Mouse (Mus musculus) liver, embryonic 11.5 days (tissue): ENCODE data around the gene Rab8a. TPM values are rescaled to one million over a fixed set of nuclear protein-coding genes. Genes with fewer than 3 reads are reported as not detected.
"Not testable (repeated sequence)": the region's sequence is repeated elsewhere in the genome, so short reads cannot be mapped to it uniquely, and the experiment has no call there.

Experiments
- ATAC-seq: fragments of 200-750 bp; cut with Nextera tagmentation; replicated peaks from 2 replicates; pipeline ENCODE4 v1.8.0; 2017; ENCODE audit warnings: moderate number of reproducible peaks, mild to moderate bottlenecking, moderate TSS enrichment, moderate library complexity; ENCODE audit not compliant: low FRiP score
- DNase-seq: peaks from one replicate; pipeline ENCODE4 v3.0.0-alpha.2; 2017; ENCODE audit warnings: low spot score
- H3K27ac ChIP-seq: fragments of 300-500 bp; sonication (generic); 2 replicates; pipeline ENCODE4 v1.5.1; 2014; ENCODE audit warnings: mild to moderate bottlenecking, low read depth, low read length, control low read depth
- H3K27me3 ChIP-seq: fragments of 300-500 bp; sonication (generic); replicated peaks from 2 replicates; pipeline ENCODE4 v1.6.1; 2014; ENCODE audit warnings: low read length, mixed read lengths; ENCODE audit not compliant: control insufficient read depth, insufficient read depth
- H3K36me3 ChIP-seq: fragments of 300-500 bp; sonication (generic); 2 replicates; pipeline ENCODE4 v1.6.1; 2014; ENCODE audit warnings: mild to moderate bottlenecking, low read length, moderate library complexity, mixed read lengths; ENCODE audit not compliant: control insufficient read depth, insufficient read depth
- H3K4me1 ChIP-seq: fragments of 300-500 bp; sonication (generic); replicated peaks from 2 replicates; pipeline ENCODE4 v1.6.1; 2014; ENCODE audit warnings: low read length, mixed read lengths; ENCODE audit not compliant: control insufficient read depth, insufficient read depth
- H3K4me2 ChIP-seq: fragments of 300-500 bp; sonication (generic); 2 replicates; pipeline ENCODE4 v1.6.1; 2014; ENCODE audit warnings: mild to moderate bottlenecking, control low read depth, moderate library complexity
- H3K4me3 ChIP-seq: fragments of 300-500 bp; sonication (generic); 2 replicates; pipeline ENCODE4 v1.5.1; 2014; ENCODE audit warnings: low read depth, low read length, control low read depth
- H3K9ac ChIP-seq: fragments of 300-500 bp; sonication (generic); 2 replicates; pipeline ENCODE4 v1.6.1; 2014; ENCODE audit warnings: low read depth, low read length, control low read depth
- H3K9me3 ChIP-seq: fragments of 300-500 bp; sonication (generic); 2 replicates; pipeline ENCODE4 v1.6.1; 2016; ENCODE audit warnings: low read length, inconsistent platforms, mixed read lengths; ENCODE audit not compliant: control insufficient read depth
- WGBS: fragments of 180-500 bp; shearing (Covaris S2); extraction: QIAGEN DNeasy Blood & Tissue Kit; methylation state at CpG from one replicate; pipeline ENCODE4 v1.1.7; 2014; 5-methylcytosine and 5-hydroxymethylcytosine counted together
- polyA plus RNA-seq: library from polyadenylated mRNA; unstranded; fragments of >200 nt; fragmentation: Nextera tagmentation; extraction: Ambion mirVana; gene quantifications from 2 replicates; pipeline ENCODE4 v1.2.1, GENCODE M21; 2014

The Rab8a gene
- polyA plus RNA-seq: 90.5 and 92.5 TPM in 2 replicates

- peaks cover 10% of the 10 kb centered on the region for H3K4me1 ChIP-seq
- H3K9ac ChIP-seq: peak within 1 kb of the TSS; percentile 91
- no peaks in the 10 kb centered on the region for H3K27me3 ChIP-seq
- peaks cover 10% of the 10 kb centered on the region; the same call in 1 of the 2 replicates for H3K36me3 ChIP-seq
- H3K27ac ChIP-seq: peak within 1 kb of the TSS; percentile 83
- H3K4me3 ChIP-seq: peak within 1 kb of the TSS; percentile 90
- peak; percentile 98 for ATAC-seq
- peak; percentile 100 for DNase-seq
- peak within 1 kb of the TSS; percentile 74 for H3K4me2 ChIP-seq
- under 1% methylated on average over 79 of the region's 82 CpGs for WGBS
- no peaks in the 10 kb centered on the region for H3K9me3 ChIP-seq
Observed at GRCm38 (mm10) chr8:72160707-72161697, at the start of gene Rab8a. Gene Rab8a, plus strand, starts transcription at chr8:72161200.

GRCm38 (mm10) chr8:72112486-72112885, 48.5 kb upstream of the Rab8a start:
- no peak for ATAC-seq
- no peaks in the 10 kb centered on the region for H3K27me3 ChIP-seq
- no peaks in the 10 kb centered on the region for H3K36me3 ChIP-seq
- no peaks in the 10 kb centered on the region for H3K9me3 ChIP-seq
- no peak overlapping the region for H3K4me3 ChIP-seq
- no peak overlapping the region for H3K27ac ChIP-seq
- 65% methylated on average over 3 of the region's 3 CpGs for WGBS
- H3K4me2 ChIP-seq: no peak overlapping the region
- H3K4me1 ChIP-seq: no peaks in the 10 kb centered on the region
- no peak overlapping the region for H3K9ac ChIP-seq
- DNase-seq: no peak

GRCm38 (mm10) chr8:72115202-72115601, 45.8 kb upstream of the Rab8a start:
- 89% methylated on average over 2 of the region's 2 CpGs for WGBS

GRCm38 (mm10) chr8:72118616-72119015, 42.4 kb upstream of the Rab8a start:
- H3K9ac ChIP-seq: no peak overlapping the region
- WGBS: 48% methylated on average over 4 of the region's 4 CpGs
- no peak overlapping the region for H3K27ac ChIP-seq
- no peak for DNase-seq
- no peaks in the 10 kb centered on the region for H3K4me1 ChIP-seq
- no peak overlapping the region for H3K4me2 ChIP-seq
- no peak overlapping the region for H3K4me3 ChIP-seq
- H3K36me3 ChIP-seq: no peaks in the 10 kb centered on the region
- no peaks in the 10 kb centered on the region for H3K9me3 ChIP-seq
- no peak for ATAC-seq
- H3K27me3 ChIP-seq: no peaks in the 10 kb centered on the region

More at GRCm38 (mm10) chr8:72115202-72115601, 45.8 kb upstream of the Rab8a start:
- Histone ChIP-seq H3K4me2 (no peak overlapping the region), H3K27ac (no peak overlapping the region), H3K4me1 (no peaks in the 10 kb centered on the region), H3K4me3 (no peak overlapping the region), H3K9ac (no peak overlapping the region), H3K27me3 (no peaks in the 10 kb centered on the region), H3K36me3 (no peaks in the 10 kb centered on the region), H3K9me3 (no peaks in the 10 kb centered on the region)
- no peak for DNase-seq
- no peak for ATAC-seq

GRCm38 (mm10) chr8:72121486-72121885, 39.5 kb upstream of the Rab8a start:
- DNase-seq, H3K9me3 ChIP-seq, H3K27ac ChIP-seq, H3K4me3 ChIP-seq, H3K36me3 ChIP-seq, H3K9ac ChIP-seq, H3K4me1 ChIP-seq, H3K27me3 ChIP-seq, H3K4me2 ChIP-seq, ATAC-seq: not testable (repeated sequence)
- 50% methylated on average over 3 of the region's 3 CpGs for WGBS

GRCm38 (mm10) chr8:72121997-72122396, 39.0 kb upstream of the Rab8a start:
- Histone ChIP-seq H3K36me3 (no peaks in the 10 kb centered on the region), H3K9me3 (no peaks in the 10 kb centered on the region), H3K27me3 (no peaks in the 10 kb centered on the region), H3K4me1 (no peaks in the 10 kb centered on the region), H3K4me3 (no peak overlapping the region), H3K4me2 (no peak overlapping the region), H3K9ac (no peak overlapping the region), H3K27ac (no peak overlapping the region)
- ATAC-seq (no peak), DNase-seq (peak; percentile 3)
- WGBS: 74% methylated on average over 1 of the region's 1 CpGs

- no peaks in the 10 kb centered on the region for H3K27me3 ChIP-seq
- DNase-seq (no peak), ATAC-seq (no peak)
- no peak overlapping the region for H3K9ac ChIP-seq
- H3K4me2 ChIP-seq: no peak overlapping the region
- no peak overlapping the region for H3K27ac ChIP-seq
- H3K4me1 ChIP-seq: peaks cover 5% of the 10 kb centered on the region; the same call in 1 of the 2 replicates
- no peaks in the 10 kb centered on the region for H3K9me3 ChIP-seq
- no peaks in the 10 kb centered on the region for H3K36me3 ChIP-seq
- H3K4me3 ChIP-seq: no peak overlapping the region
- 76% methylated on average over 1 of the region's 1 CpGs for WGBS
Observed at GRCm38 (mm10) chr8:72127834-72128233, 33.2 kb upstream of the Rab8a start.

- Histone ChIP-seq H3K27ac (no peak overlapping the region), H3K4me1 (peaks cover 15% of the 10 kb centered on the region), H3K27me3 (peaks cover 4% of the 10 kb centered on the region; the same call in 1 of the 2 replicates), H3K9ac (no peak overlapping the region), H3K36me3 (no peaks in the 10 kb centered on the region), H3K4me3 (no peak overlapping the region), H3K4me2 (no peak overlapping the region), H3K9me3 (no peaks in the 10 kb centered on the region)
- DNase-seq (no peak), ATAC-seq (no peak)
- 52% methylated on average over 2 of the region's 2 CpGs for WGBS
Observed at GRCm38 (mm10) chr8:72131251-72131650, 29.7 kb upstream of the Rab8a start.
